Mouse (Mus musculus): ENCODE results near the gene Scn8a. TPM values are rescaled to one million over a fixed set of nuclear protein-coding genes. Genes with fewer than 3 reads are reported as not detected.

Gene Scn8a
- polyA plus RNA-seq, 1 experiment from 2014 or later: 9.0 TPM

- peaks cover 99% of the 10 kb centered on the region for H3K27me3 ChIP-seq (ENCODE audit: poor library complexity, severe bottlenecking)
- 46% methylated on average over 5 of the region's 5 CpGs for WGBS
- no peak overlapping the region for H3K27ac ChIP-seq
- peaks cover 51% of the 10 kb centered on the region for H3K4me1 ChIP-seq
- no peaks in the 10 kb centered on the region for H3K9me3 ChIP-seq
- H3K36me3 ChIP-seq (replicated peaks): peaks cover 35% of the 10 kb centered on the region
- no peak overlapping the region for H3K4me3 ChIP-seq
- DNase-seq (ENCODE audit: extremely low spot score, low spot score): no peak
Measured at GRCm38 (mm10) chr15:101048338-101048896, 178.8 kb downstream of the Scn8a start.

GRCm38 (mm10) chr15:101051869-101052268 lies 182.2 kb downstream of the Scn8a start:
- peaks cover 99% of the 10 kb centered on the region for H3K27me3 ChIP-seq (ENCODE audit: poor library complexity, severe bottlenecking)
- H3K9me3 ChIP-seq: no peaks in the 10 kb centered on the region
- no peak overlapping the region for H3K4me3 ChIP-seq
- DNase-seq (ENCODE audit: extremely low spot score, low spot score): no peak
- H3K4me1 ChIP-seq: peaks cover 56% of the 10 kb centered on the region
- WGBS: 64% methylated on average over 10 of the region's 10 CpGs
- peaks cover 44% of the 10 kb centered on the region for H3K36me3 ChIP-seq (replicated peaks)
- no peak overlapping the region for H3K27ac ChIP-seq

- H3K4me1 ChIP-seq: peaks cover 49% of the 10 kb centered on the region
Measured at GRCm38 (mm10) chr15:101052560-101053501, 183.2 kb downstream of the Scn8a start.

GRCm38 (mm10) chr15:101053832-101054459 lies 184.3 kb downstream of the Scn8a start:
- Histone ChIP-seq H3K27me3 (ENCODE audit: poor library complexity, severe bottlenecking) (peaks cover 98% of the 10 kb centered on the region), H3K36me3 (replicated peaks) (peaks cover 51% of the 10 kb centered on the region), H3K4me1 (peaks cover 54% of the 10 kb centered on the region), H3K4me3 (peak overlapping the region; percentile 47), H3K27ac (no peak overlapping the region), H3K9me3 (no peaks in the 10 kb centered on the region)
- DNase-seq (ENCODE audit: extremely low spot score, low spot score): peak; percentile 50
- WGBS: 11% methylated on average over 39 of the region's 65 CpGs

More at GRCm38 (mm10) chr15:101052560-101053501, 183.2 kb downstream of the Scn8a start:
- H3K4me3 ChIP-seq: peak overlapping the region; percentile 47
- H3K36me3 ChIP-seq (replicated peaks): peaks cover 51% of the 10 kb centered on the region
- peak overlapping the region; percentile 26; the same call in 1 of the 2 replicates for H3K27ac ChIP-seq
- no peaks in the 10 kb centered on the region for H3K9me3 ChIP-seq
- WGBS: 17% methylated on average over 120 of the region's 120 CpGs
- peaks cover 99% of the 10 kb centered on the region for H3K27me3 ChIP-seq (ENCODE audit: poor library complexity, severe bottlenecking)
- no peak for DNase-seq (ENCODE audit: extremely low spot score, low spot score)

GRCm38 (mm10) chr15:101054541-101054940 lies 184.9 kb downstream of the Scn8a start:
- Histone ChIP-seq H3K4me1 (peaks cover 60% of the 10 kb centered on the region), H3K36me3 (replicated peaks) (peaks cover 50% of the 10 kb centered on the region), H3K4me3 (0 out of 2 replicates have a peak overlapping the region, but pooled peaks have one; percentile 47), H3K27ac (no peak overlapping the region), H3K27me3 (ENCODE audit: poor library complexity, severe bottlenecking) (peaks cover 92% of the 10 kb centered on the region), H3K9me3 (no peaks in the 10 kb centered on the region)
- no peak for DNase-seq (ENCODE audit: extremely low spot score, low spot score)
- 79% methylated on average over 10 of the region's 10 CpGs for WGBS

- H3K4me1 ChIP-seq: peaks cover 77% of the 10 kb centered on the region
- H3K36me3 ChIP-seq (replicated peaks): peaks cover 33% of the 10 kb centered on the region
- H3K27me3 ChIP-seq (ENCODE audit: poor library complexity, severe bottlenecking): peaks cover 76% of the 10 kb centered on the region
- H3K4me3 ChIP-seq: no peak overlapping the region
- WGBS: 42% methylated on average over 10 of the region's 10 CpGs
- no peaks in the 10 kb centered on the region for H3K9me3 ChIP-seq
- H3K27ac ChIP-seq: no peak overlapping the region
- DNase-seq (ENCODE audit: extremely low spot score, low spot score): peak; percentile 59
Measured at GRCm38 (mm10) chr15:101056225-101056624, 186.6 kb downstream of the Scn8a start.

GRCm38 (mm10) chr15:101059570-101060279 lies 190.1 kb downstream of the Scn8a start:
- peak overlapping the region; percentile 5; the same call in 1 of the 2 replicates for H3K4me3 ChIP-seq
- no peak for DNase-seq (ENCODE audit: extremely low spot score, low spot score)
- peaks cover 78% of the 10 kb centered on the region for H3K4me1 ChIP-seq
- H3K27ac ChIP-seq: peak overlapping the region; percentile 70
- H3K27me3 ChIP-seq (ENCODE audit: poor library complexity, severe bottlenecking): peaks cover 41% of the 10 kb centered on the region
- WGBS: 19% methylated on average over 9 of the region's 9 CpGs
- H3K36me3 ChIP-seq (replicated peaks): peaks cover 17% of the 10 kb centered on the region
- H3K9me3 ChIP-seq: no peaks in the 10 kb centered on the region

GRCm38 (mm10) chr15:101060280-101060852 lies 190.7 kb downstream of the Scn8a start:
- H3K36me3 ChIP-seq (replicated peaks): peaks cover 23% of the 10 kb centered on the region
- WGBS: 43% methylated on average over 11 of the region's 11 CpGs
- H3K9me3 ChIP-seq: no peaks in the 10 kb centered on the region
- peaks cover 34% of the 10 kb centered on the region for H3K27me3 ChIP-seq (ENCODE audit: poor library complexity, severe bottlenecking)
- H3K4me3 ChIP-seq: peak overlapping the region; percentile 5; the same call in 1 of the 2 replicates
- H3K27ac ChIP-seq: peak overlapping the region; percentile 70
- H3K4me1 ChIP-seq: peaks cover 84% of the 10 kb centered on the region
- DNase-seq (ENCODE audit: extremely low spot score, low spot score): no peak

GRCm38 (mm10) chr15:101065069-101065468 lies 195.4 kb downstream of the Scn8a start:
- no peak for DNase-seq (ENCODE audit: extremely low spot score, low spot score)
- WGBS: 33% methylated on average over 6 of the region's 6 CpGs
- Histone ChIP-seq H3K9me3 (no peaks in the 10 kb centered on the region), H3K4me1 (peaks cover 98% of the 10 kb centered on the region), H3K27me3 (ENCODE audit: poor library complexity, severe bottlenecking) (no peaks in the 10 kb centered on the region; the same call in 1 of the 2 replicates), H3K36me3 (replicated peaks) (peaks cover 18% of the 10 kb centered on the region; the same call in 1 of the 2 replicates), H3K4me3 (0 out of 2 replicates have a peak overlapping the region, but pooled peaks have one; percentile 9), H3K27ac (peak overlapping the region; percentile 86)

- no peak for DNase-seq (ENCODE audit: extremely low spot score, low spot score)
- WGBS: 7% methylated on average over 6 of the region's 6 CpGs
- H3K36me3 ChIP-seq (replicated peaks): peaks cover 18% of the 10 kb centered on the region; the same call in 1 of the 2 replicates
- peaks cover 98% of the 10 kb centered on the region for H3K4me1 ChIP-seq
- H3K27ac ChIP-seq: peak overlapping the region; percentile 86
- peak overlapping the region; percentile 27 for H3K4me3 ChIP-seq
- H3K9me3 ChIP-seq: no peaks in the 10 kb centered on the region
- H3K27me3 ChIP-seq (ENCODE audit: poor library complexity, severe bottlenecking): no peaks in the 10 kb centered on the region; the same call in 1 of the 2 replicates
Measured at GRCm38 (mm10) chr15:101066364-101066847, 196.7 kb downstream of the Scn8a start.

- Histone ChIP-seq H3K36me3 (replicated peaks) (peaks cover 18% of the 10 kb centered on the region; the same call in 1 of the 2 replicates), H3K27me3 (ENCODE audit: poor library complexity, severe bottlenecking) (no peaks in the 10 kb centered on the region; the same call in 1 of the 2 replicates), H3K4me3 (peak overlapping the region; percentile 27), H3K4me1 (peaks cover 98% of the 10 kb centered on the region), H3K27ac (peak overlapping the region; percentile 86), H3K9me3 (no peaks in the 10 kb centered on the region)
- 2% methylated on average over 7 of the region's 9 CpGs for WGBS
- DNase-seq (ENCODE audit: extremely low spot score, low spot score): peak; percentile 55
Measured at GRCm38 (mm10) chr15:101066920-101067696, 197.4 kb downstream of the Scn8a start.
